ENCODE assay signal across 8 mouse cellular contexts in genomic region chr8:82939912-82940311, GRCm38 (mm10).
DNase-seq lines count a peak whose midpoint lies in the region; ATAC-seq lines count a peak whose summit lies in the region.

No protein-coding gene starts in this region.

- H3K9ac ChIP-seq in liver, embryonic 11.5 days (ENCODE audit: low read depth, low read length), result no peak overlapping the region
- H3K9ac ChIP-seq in limb, embryonic 13.5 days, result no peak overlapping the region
- H3K9ac ChIP-seq in neural tube, embryonic 15.5 days (replicated peaks), result no peak overlapping the region

- H3K36me3 ChIP-seq in liver, embryonic 11.5 days (ENCODE audit: control insufficient read depth, insufficient read depth, low read length), result no peaks in the 10 kb centered on the region
- no peaks in the 10 kb centered on the region for H3K36me3 ChIP-seq in limb, embryonic 13.5 days
- no peaks in the 10 kb centered on the region for H3K36me3 ChIP-seq in neural tube, embryonic 15.5 days

- ATAC-seq in liver, embryonic 11.5 days (replicated peaks; ENCODE audit: low FRiP score), result no peak
- ATAC-seq in limb, embryonic 13.5 days (ENCODE audit: low FRiP score, low read depth), result peak; percentile 68
- ATAC-seq in neural tube, embryonic 15.5 days (ENCODE audit: low FRiP score), result peak; percentile 32

- H3K9me3 ChIP-seq in liver, embryonic 11.5 days (ENCODE audit: control insufficient read depth, low read length), result no peaks in the 10 kb centered on the region
- no peaks in the 10 kb centered on the region for H3K9me3 ChIP-seq in limb, embryonic 13.5 days
- H3K9me3 ChIP-seq in neural tube, embryonic 15.5 days (replicated peaks), result no peaks in the 10 kb centered on the region

- peak; percentile 14 for DNase-seq in liver
- no peak for DNase-seq in liver, embryonic 11.5 days (ENCODE audit: low spot score)
- DNase-seq in brain, adult 2 months (ENCODE audit: low read depth, low spot score), result peak; percentile 57
- peak; percentile 66 to 71 for DNase-seq in heart, postnatal 10 days
- no peak for DNase-seq in thymus, postnatal 25 days
- no peak for DNase-seq in cerebellum, adult 11-12 months

- intact Hi-C loops in heart, postnatal 10 days (cut with DNase I), result loop anchor here (5.0 kb wide), 1 partner anchor 147 kb away; no protein-coding TSS in a partner anchor

- no peaks in the 10 kb centered on the region for H3K27me3 ChIP-seq in liver, embryonic 11.5 days (replicated peaks; ENCODE audit: control insufficient read depth, insufficient read depth, low read length)
- no peaks in the 10 kb centered on the region for H3K27me3 ChIP-seq in limb, embryonic 13.5 days
- H3K27me3 ChIP-seq in neural tube, embryonic 15.5 days (replicated peaks), result no peaks in the 10 kb centered on the region

- H3K4me1 ChIP-seq in liver, embryonic 11.5 days (replicated peaks; ENCODE audit: control insufficient read depth, insufficient read depth, low read length), result no peaks in the 10 kb centered on the region; the same call in 1 of the 2 replicates
- peaks cover 48% of the 10 kb centered on the region for H3K4me1 ChIP-seq in limb, embryonic 13.5 days
- peaks cover 46% of the 10 kb centered on the region for H3K4me1 ChIP-seq in neural tube, embryonic 15.5 days

- no peak overlapping the region; the same call in 1 of the 2 replicates for H3K27ac ChIP-seq in liver, embryonic 11.5 days (ENCODE audit: low read depth, low read length)
- peak overlapping the region; percentile 23; the same call in 1 of the 2 replicates for H3K27ac ChIP-seq in limb, embryonic 13.5 days
- H3K27ac ChIP-seq in neural tube, embryonic 15.5 days (replicated peaks), result peak overlapping the region; percentile 41

- no peak overlapping the region for H3K4me2 ChIP-seq in liver, embryonic 11.5 days
- peak overlapping the region; percentile 31 for H3K4me2 ChIP-seq in limb, embryonic 13.5 days (replicated peaks)
- no peak overlapping the region for H3K4me2 ChIP-seq in neural tube, embryonic 15.5 days

- no peak overlapping the region for H3K4me3 ChIP-seq in liver, embryonic 11.5 days (ENCODE audit: low read depth, low read length)
- H3K4me3 ChIP-seq in limb, embryonic 13.5 days, result no peak overlapping the region
- no peak overlapping the region for H3K4me3 ChIP-seq in neural tube, embryonic 15.5 days (replicated peaks)

- WGBS in liver, embryonic 11.5 days, result 21% methylated on average over 6 of the region's 6 CpGs
- 11% methylated on average over 6 of the region's 6 CpGs for WGBS in limb, embryonic 13.5 days
- WGBS in neural tube, embryonic 15.5 days, result 26% methylated on average over 6 of the region's 6 CpGs

Comparison
In these comparisons a context has a peak if more than half of its experiments do, and no peak if none do; other contexts are left out.
1. DNase-seq: peak in liver (single experiment), brain, adult 2 months (single experiment) and heart, postnatal 10 days (2 of 2); none in liver, embryonic 11.5 days (single experiment), thymus, postnatal 25 days (single experiment) and cerebellum, adult 11-12 months (single experiment).